Mouse (Mus musculus): ENCODE data around the gene Cspg4.
"Not testable (repeated sequence)": the region's sequence is repeated elsewhere in the genome, so short reads cannot be mapped to it uniquely, and the experiment has no call there.

The Cspg4 gene

GRCm38 (mm10) chr9:56926025-56926360 is 61.2 kb downstream of the Cspg4 start:
- DNase-seq (ENCODE audit: low read depth, low spot score): no peak

GRCm38 (mm10) chr9:56926387-56926786 is 61.6 kb downstream of the Cspg4 start:
- DNase-seq (ENCODE audit: low read depth, low spot score): no peak

GRCm38 (mm10) chr9:56927191-56928012 is 62.6 kb downstream of the Cspg4 start:
- DNase-seq (ENCODE audit: low read depth, low spot score): peak; percentile 63

GRCm38 (mm10) chr9:56928041-56928811 is 63.4 kb downstream of the Cspg4 start, which contains the start of gene Snx33:
Snx33 (minus strand) TSS chr9:56928371.
- peak; percentile 92 for DNase-seq (ENCODE audit: low read depth, low spot score)

- DNase-seq (ENCODE audit: low read depth, low spot score): no peak
Measured at GRCm38 (mm10) chr9:56929496-56929895, 64.7 kb downstream of the Cspg4 start.

- no peak for DNase-seq (ENCODE audit: low read depth, low spot score)
Measured at GRCm38 (mm10) chr9:56930556-56930955, 65.7 kb downstream of the Cspg4 start.

GRCm38 (mm10) chr9:56936861-56937222 is 72.0 kb downstream of the Cspg4 start:
- DNase-seq (ENCODE audit: low read depth, low spot score): no peak

- peak; percentile 98 for DNase-seq (ENCODE audit: low read depth, low spot score)
Measured at GRCm38 (mm10) chr9:56937223-56938160, 72.7 kb downstream of the Cspg4 start, which contains the start of gene Imp3. Imp3 (plus strand) TSS chr9:56937475.

GRCm38 (mm10) chr9:56938374-56938773 is 73.5 kb downstream of the Cspg4 start:
- DNase-seq (ENCODE audit: low read depth, low spot score): peak; percentile 77

GRCm38 (mm10) chr9:56947481-56947880 is 82.6 kb downstream of the Cspg4 start:
- DNase-seq (ENCODE audit: low read depth, low spot score): peak; percentile 79

- not testable (repeated sequence) for DNase-seq (ENCODE audit: low read depth, low spot score)
Measured at GRCm38 (mm10) chr9:56948699-56949098, 83.9 kb downstream of the Cspg4 start.
